Mouse (Mus musculus) hindbrain, embryonic 11.5 days (tissue): ENCODE results near the gene Ttc28. TPM values are rescaled to one million over a fixed set of nuclear protein-coding genes. Genes with fewer than 3 reads are reported as not detected.
A peak's percentile ranks its signal among the peaks of the same experiment; 100 is the strongest.

ENCODE experiments used
- ATAC-seq: fragments of 200-750 bp; cut with Nextera tagmentation; 2 replicates; pipeline ENCODE4 v1.8.0; 2017; ENCODE audit warnings: mild to moderate bottlenecking, moderate TSS enrichment, moderate library complexity; ENCODE audit not compliant: low FRiP score
- DNase-seq: peaks from one replicate; pipeline ENCODE4 v3.0.0-alpha.2; 2015; ENCODE audit warnings: low spot score
- H3K27ac ChIP-seq: fragments of 300-500 bp; sonication (generic); 2 replicates; pipeline ENCODE4 v1.5.1; 2014; ENCODE audit warnings: mild to moderate bottlenecking, low read depth, low read length
- H3K27me3 ChIP-seq: fragments of 300-500 bp; sonication (generic); 2 replicates; pipeline ENCODE4 v1.6.1; 2014; ENCODE audit warnings: mild to moderate bottlenecking, low read length, moderate library complexity, mixed read lengths; ENCODE audit not compliant: control insufficient read depth, insufficient read depth
- H3K36me3 ChIP-seq: fragments of 300-500 bp; sonication (generic); 2 replicates; pipeline ENCODE4 v1.6.1; 2014; ENCODE audit warnings: mild to moderate bottlenecking, low read length, moderate library complexity, mixed read lengths; ENCODE audit not compliant: control insufficient read depth, insufficient read depth
- H3K4me1 ChIP-seq: fragments of 300-500 bp; sonication (generic); replicated peaks from 2 replicates; pipeline ENCODE4 v1.6.1; 2014; ENCODE audit warnings: low read length, mixed read lengths; ENCODE audit not compliant: control insufficient read depth, insufficient read depth
- H3K4me2 ChIP-seq: fragments of 300-500 bp; sonication (generic); replicated peaks from 2 replicates; pipeline ENCODE4 v1.6.1; 2014; ENCODE audit warnings: mild to moderate bottlenecking, low read depth, low read length
- H3K4me3 ChIP-seq: fragments of 300-500 bp; sonication (generic); 2 replicates; pipeline ENCODE4 v1.5.1; 2014; ENCODE audit warnings: low read depth, low read length
- H3K9ac ChIP-seq: fragments of 300-500 bp; sonication (generic); 2 replicates; pipeline ENCODE4 v1.6.1; 2014; ENCODE audit warnings: low read depth, low read length
- H3K9me3 ChIP-seq: fragments of 300-500 bp; sonication (generic); 2 replicates; pipeline ENCODE4 v1.6.1; 2016; ENCODE audit warnings: low read length; ENCODE audit not compliant: control insufficient read depth
- WGBS: fragments of 180-500 bp; shearing (Covaris S2); extraction: QIAGEN DNeasy Blood & Tissue Kit; methylation state at CpG from one replicate; pipeline ENCODE4 v1.1.7; 2014; 5-methylcytosine and 5-hydroxymethylcytosine counted together
- polyA plus RNA-seq: library from polyadenylated mRNA; unstranded; fragments of >200 nt; fragmentation: Nextera tagmentation; extraction: Ambion mirVana; gene quantifications from 2 replicates; pipeline ENCODE4 v1.2.1, GENCODE M21; 2014

The Ttc28 gene
- polyA plus RNA-seq, 1 experiment from 2014 or later = 15.6 TPM

GRCm38 (mm10) chr5:111270246-111271002 is 390.8 kb downstream of the Ttc28 start:
- Histone ChIP-seq H3K27ac (no peak overlapping the region), H3K27me3 (no peaks in the 10 kb centered on the region), H3K4me1 (peaks cover 10% of the 10 kb centered on the region), H3K36me3 (no peaks in the 10 kb centered on the region; the same call in 1 of the 2 replicates), H3K9ac (no peak overlapping the region), H3K4me3 (no peak overlapping the region), H3K4me2 (no peak overlapping the region), H3K9me3 (no peaks in the 10 kb centered on the region)
- WGBS = 67% methylated on average over 15 of the region's 15 CpGs
- DNase-seq = no peak
- ATAC-seq = no peak

- WGBS = 32% methylated on average over 10 of the region's 10 CpGs
- H3K27ac ChIP-seq = no peak overlapping the region
- peak; percentile 41; the same call in 1 of the 2 replicates for ATAC-seq
Observed at GRCm38 (mm10) chr5:111273589-111273988, 394.0 kb downstream of the Ttc28 start.

GRCm38 (mm10) chr5:111274948-111275347 is 395.3 kb downstream of the Ttc28 start:
- DNase-seq (no peak), ATAC-seq (no peak)
- H3K36me3 ChIP-seq = 0 out of 2 replicates have a peak, but pooled peaks cover 2% of the 10 kb centered on the region
- no peak overlapping the region for H3K9ac ChIP-seq
- peaks cover 9% of the 10 kb centered on the region for H3K4me1 ChIP-seq
- WGBS = 70% methylated on average over 5 of the region's 5 CpGs
- H3K4me2 ChIP-seq = no peak overlapping the region
- H3K27me3 ChIP-seq = no peaks in the 10 kb centered on the region
- H3K27ac ChIP-seq = no peak overlapping the region
- no peaks in the 10 kb centered on the region for H3K9me3 ChIP-seq
- no peak overlapping the region for H3K4me3 ChIP-seq

More at GRCm38 (mm10) chr5:111273589-111273988, 394.0 kb downstream of the Ttc28 start:
- H3K4me2 ChIP-seq = no peak overlapping the region
- H3K36me3 ChIP-seq = 0 out of 2 replicates have a peak, but pooled peaks cover 2% of the 10 kb centered on the region
- DNase-seq = peak; percentile 91
- no peak overlapping the region for H3K4me3 ChIP-seq
- no peaks in the 10 kb centered on the region for H3K27me3 ChIP-seq
- H3K9ac ChIP-seq = no peak overlapping the region
- peaks cover 10% of the 10 kb centered on the region for H3K4me1 ChIP-seq
- H3K9me3 ChIP-seq = no peaks in the 10 kb centered on the region

GRCm38 (mm10) chr5:111284420-111285175 is 405.0 kb downstream of the Ttc28 start:
- ATAC-seq (no peak), DNase-seq (no peak)
- no peaks in the 10 kb centered on the region for H3K9me3 ChIP-seq
- H3K27ac ChIP-seq = no peak overlapping the region
- H3K36me3 ChIP-seq = 0 out of 2 replicates have a peak, but pooled peaks cover 4% of the 10 kb centered on the region
- H3K4me3 ChIP-seq = no peak overlapping the region
- no peak overlapping the region for H3K9ac ChIP-seq
- no peaks in the 10 kb centered on the region for H3K4me1 ChIP-seq
- WGBS = 87% methylated on average over 19 of the region's 19 CpGs
- no peaks in the 10 kb centered on the region for H3K27me3 ChIP-seq
- no peak overlapping the region for H3K4me2 ChIP-seq

GRCm38 (mm10) chr5:111287571-111287970 is 408.0 kb downstream of the Ttc28 start:
- ATAC-seq (no peak), DNase-seq (no peak)
- Histone ChIP-seq H3K4me1 (no peaks in the 10 kb centered on the region), H3K9ac (no peak overlapping the region), H3K4me2 (no peak overlapping the region), H3K4me3 (no peak overlapping the region), H3K27me3 (no peaks in the 10 kb centered on the region), H3K27ac (no peak overlapping the region), H3K36me3 (no peaks in the 10 kb centered on the region), H3K9me3 (no peaks in the 10 kb centered on the region)
- 60% methylated on average over 5 of the region's 5 CpGs for WGBS

- WGBS = 92% methylated on average over 11 of the region's 11 CpGs
- no peak for DNase-seq
Observed at GRCm38 (mm10) chr5:111288486-111288885, 408.9 kb downstream of the Ttc28 start.

GRCm38 (mm10) chr5:111290071-111290470 is 410.5 kb downstream of the Ttc28 start:
- DNase-seq = no peak
- no peak for ATAC-seq

More at GRCm38 (mm10) chr5:111288486-111288885, 408.9 kb downstream of the Ttc28 start:
- Histone ChIP-seq H3K36me3 (no peaks in the 10 kb centered on the region), H3K9me3 (no peaks in the 10 kb centered on the region), H3K27me3 (no peaks in the 10 kb centered on the region), H3K4me2 (no peak overlapping the region), H3K27ac (no peak overlapping the region), H3K9ac (no peak overlapping the region), H3K4me1 (no peaks in the 10 kb centered on the region), H3K4me3 (no peak overlapping the region)
- ATAC-seq = no peak

GRCm38 (mm10) chr5:111291639-111292038 is 412.0 kb downstream of the Ttc28 start:
- Histone ChIP-seq H3K9ac (no peak overlapping the region), H3K4me3 (no peak overlapping the region), H3K9me3 (no peaks in the 10 kb centered on the region), H3K4me1 (no peaks in the 10 kb centered on the region), H3K27ac (no peak overlapping the region), H3K36me3 (no peaks in the 10 kb centered on the region), H3K4me2 (no peak overlapping the region), H3K27me3 (no peaks in the 10 kb centered on the region)
- peak; percentile 18 for DNase-seq
- whole genome bisulfite sequencing = 68% methylated on average over 10 of the region's 10 CpGs
- ATAC-seq = no peak

More at GRCm38 (mm10) chr5:111290071-111290470, 410.5 kb downstream of the Ttc28 start:
- Histone ChIP-seq H3K9ac (no peak overlapping the region), H3K4me3 (no peak overlapping the region), H3K27ac (no peak overlapping the region), H3K9me3 (no peaks in the 10 kb centered on the region), H3K4me2 (no peak overlapping the region), H3K27me3 (no peaks in the 10 kb centered on the region), H3K4me1 (no peaks in the 10 kb centered on the region), H3K36me3 (no peaks in the 10 kb centered on the region)
- 83% methylated on average over 11 of the region's 11 CpGs for whole genome bisulfite sequencing
